Mouse (Mus musculus) erythroblast, embryonic 14.5 days (primary cell): ENCODE measurements around the gene Megf11. TPM values are rescaled to one million over a fixed set of nuclear protein-coding genes. Genes with fewer than 3 reads are reported as not detected.

Experiments
- H3K27me3 ChIP-seq: 2 replicates; pipeline ENCODE4 v1.6.1; 2012; ENCODE audit warnings: inconsistent platforms; ENCODE audit not compliant: control insufficient read depth
- H3K36me3 ChIP-seq: 2 replicates; pipeline ENCODE4 v1.6.1; 2012; ENCODE audit warnings: mild to moderate bottlenecking, inconsistent platforms; ENCODE audit not compliant: control insufficient read depth
- H3K4me1 ChIP-seq: 2 replicates; pipeline ENCODE4 v1.6.1; 2012; ENCODE audit warnings: inconsistent platforms; ENCODE audit not compliant: control insufficient read depth
- H3K4me3 ChIP-seq: replicated peaks from 2 replicates; pipeline ENCODE3; 2012; ENCODE audit warnings: moderate library complexity, mild to moderate bottlenecking, inconsistent platforms
- H3K9me3 ChIP-seq: 2 replicates; pipeline ENCODE4 v1.6.1; 2012; ENCODE audit warnings: low read length, inconsistent platforms, mixed read lengths; ENCODE audit not compliant: control insufficient read depth
- GATA1 ChIP-seq: IDR thresholded peaks from 2 replicates; pipeline ENCODE4 v1.6.1; 2012; ENCODE audit warnings: low read length, inconsistent platforms, mixed read lengths
- TAL1 ChIP-seq: IDR thresholded peaks from 3 replicates; pipeline ENCODE4 v1.6.1; 2012; ENCODE audit warnings: low read length, inconsistent platforms, mixed read lengths
- polyA plus RNA-seq: library from polyadenylated mRNA; stranded (reverse); fragments of >175 nt; gene quantifications from 2 replicates; pipeline ENCODE4 v1.2.3, GENCODE M21; 2012

Megf11 gene
- polyA plus RNA-seq, 1 experiment = not detected

- H3K4me1 ChIP-seq = no peaks in the 10 kb centered on the region
- no peaks in the 10 kb centered on the region for H3K9me3 ChIP-seq
- peaks cover 6% of the 10 kb centered on the region for H3K27me3 ChIP-seq
- no peak for TF ChIP-seq TAL1
- TF ChIP-seq GATA1 = no peak
- H3K4me3 ChIP-seq = no peak overlapping the region
- H3K36me3 ChIP-seq = no peaks in the 10 kb centered on the region
Observed at GRCm38 (mm10) chr9:64605077-64605714, 219.8 kb downstream of the Megf11 start.

GRCm38 (mm10) chr9:64605735-64606349 is 220.4 kb downstream of the Megf11 start:
- Histone ChIP-seq H3K4me1 (no peaks in the 10 kb centered on the region), H3K4me3 (no peak overlapping the region), H3K27me3 (peaks cover 6% of the 10 kb centered on the region), H3K36me3 (no peaks in the 10 kb centered on the region), H3K9me3 (no peaks in the 10 kb centered on the region)
- TF ChIP-seq GATA1 (no peak), TAL1 (no peak)

GRCm38 (mm10) chr9:64607049-64607448 is 221.6 kb downstream of the Megf11 start:
- TF ChIP-seq TAL1 (no peak), GATA1 (no peak)
- Histone ChIP-seq H3K36me3 (no peaks in the 10 kb centered on the region), H3K4me1 (no peaks in the 10 kb centered on the region), H3K27me3 (peaks cover 6% of the 10 kb centered on the region), H3K4me3 (no peak overlapping the region), H3K9me3 (no peaks in the 10 kb centered on the region)

- H3K9me3 ChIP-seq = no peaks in the 10 kb centered on the region
- no peak overlapping the region for H3K4me3 ChIP-seq
- peaks cover 3% of the 10 kb centered on the region; the same call in 1 of the 2 replicates for H3K27me3 ChIP-seq
- no peaks in the 10 kb centered on the region for H3K36me3 ChIP-seq
- no peak for TF ChIP-seq GATA1
- no peak for TF ChIP-seq TAL1
- H3K4me1 ChIP-seq = no peaks in the 10 kb centered on the region
Observed at GRCm38 (mm10) chr9:64609546-64609945, 224.1 kb downstream of the Megf11 start.

- H3K27me3 ChIP-seq = peaks cover 3% of the 10 kb centered on the region; the same call in 1 of the 2 replicates
- no peak overlapping the region for H3K4me3 ChIP-seq
- no peaks in the 10 kb centered on the region for H3K4me1 ChIP-seq
Observed at GRCm38 (mm10) chr9:64612121-64612983, 226.9 kb downstream of the Megf11 start.

GRCm38 (mm10) chr9:64612984-64613649 is 227.7 kb downstream of the Megf11 start:
- Histone ChIP-seq H3K4me3 (no peak overlapping the region), H3K36me3 (no peaks in the 10 kb centered on the region), H3K4me1 (no peaks in the 10 kb centered on the region), H3K9me3 (no peaks in the 10 kb centered on the region), H3K27me3 (no peaks in the 10 kb centered on the region)
- TF ChIP-seq GATA1 (no peak), TAL1 (no peak)

More at GRCm38 (mm10) chr9:64612121-64612983, 226.9 kb downstream of the Megf11 start:
- no peaks in the 10 kb centered on the region for H3K36me3 ChIP-seq
- TF ChIP-seq GATA1 (no peak), TAL1 (no peak)
- no peaks in the 10 kb centered on the region for H3K9me3 ChIP-seq

GRCm38 (mm10) chr9:64617413-64617812 is 232.0 kb downstream of the Megf11 start:
- no peaks in the 10 kb centered on the region for H3K9me3 ChIP-seq
- no peaks in the 10 kb centered on the region for H3K4me1 ChIP-seq
- no peaks in the 10 kb centered on the region for H3K27me3 ChIP-seq
- H3K36me3 ChIP-seq = no peaks in the 10 kb centered on the region
- H3K4me3 ChIP-seq = no peak overlapping the region
- TF ChIP-seq TAL1 (no peak), GATA1 (no peak)

GRCm38 (mm10) chr9:64618433-64618832 is 233.0 kb downstream of the Megf11 start:
- Histone ChIP-seq H3K4me3 (no peak overlapping the region), H3K9me3 (no peaks in the 10 kb centered on the region), H3K4me1 (no peaks in the 10 kb centered on the region), H3K27me3 (no peaks in the 10 kb centered on the region), H3K36me3 (no peaks in the 10 kb centered on the region)
- TF ChIP-seq TAL1 (no peak), GATA1 (no peak)
